Mouse (Mus musculus) heart, embryonic 16.5 days (tissue): ENCODE measurements around the gene Tbl2. TPM values are rescaled to one million over a fixed set of nuclear protein-coding genes. Genes with fewer than 3 reads are reported as not detected.

Experiments
- ATAC-seq: fragments of 200-750 bp; cut with Nextera tagmentation; replicated peaks from 2 replicates; pipeline ENCODE4 v1.8.0; 2017; ENCODE audit warnings: moderate number of reproducible peaks; ENCODE audit not compliant: insufficient read depth, low FRiP score; ENCODE audit errors: extremely low read depth
- H3K27ac ChIP-seq: fragments of 300-500 bp; sonication (generic); 2 replicates; pipeline ENCODE4 v1.5.1; 2014; ENCODE audit warnings: mild to moderate bottlenecking, low read length, control low read depth, moderate library complexity
- H3K27me3 ChIP-seq: fragments of 300-500 bp; sonication (generic); 2 replicates; pipeline ENCODE4 v1.6.1; 2014; ENCODE audit warnings: low read length, mixed read lengths; ENCODE audit not compliant: control insufficient read depth, insufficient read depth
- H3K36me3 ChIP-seq: fragments of 300-500 bp; sonication (generic); 2 replicates; pipeline ENCODE4 v1.6.1; 2014; ENCODE audit not compliant: control insufficient read depth, insufficient read depth
- H3K4me1 ChIP-seq: fragments of 300-500 bp; sonication (generic); 2 replicates; pipeline ENCODE4 v1.6.1; 2014; ENCODE audit warnings: low read length, mixed read lengths; ENCODE audit not compliant: control insufficient read depth, insufficient read depth
- H3K4me2 ChIP-seq: fragments of 300-500 bp; sonication (generic); 2 replicates; pipeline ENCODE4 v1.6.1; 2014; ENCODE audit warnings: low read depth, mild to moderate bottlenecking, control low read depth, low read length
- H3K4me3 ChIP-seq: fragments of 300-500 bp; sonication (generic); 2 replicates; pipeline ENCODE4 v1.5.1; 2014; ENCODE audit warnings: mild to moderate bottlenecking, control low read depth, low read length
- H3K9ac ChIP-seq: fragments of 300-500 bp; sonication (generic); 2 replicates; pipeline ENCODE4 v1.6.1; 2014; ENCODE audit warnings: low read length, control low read depth
- H3K9me3 ChIP-seq: fragments of 300-500 bp; sonication (generic); replicated peaks from 2 replicates; pipeline ENCODE4 v1.6.1; 2016; ENCODE audit warnings: low read length; ENCODE audit not compliant: control insufficient read depth
- WGBS: fragments of 180-500 bp; shearing (Covaris S2); extraction: QIAGEN DNeasy Blood & Tissue Kit; methylation state at CpG from one replicate; pipeline ENCODE4 v1.1.7; 2014; 5-methylcytosine and 5-hydroxymethylcytosine counted together
- polyA plus RNA-seq: library from polyadenylated mRNA; unstranded; fragments of >200 nt; fragmentation: Nextera tagmentation; extraction: Ambion mirVana; gene quantifications from 2 replicates; pipeline ENCODE4 v1.2.1, GENCODE M21; 2015

The Tbl2 gene
- polyA plus RNA-seq, 1 experiment from 2014 or later = 20.3 TPM

DNA sequence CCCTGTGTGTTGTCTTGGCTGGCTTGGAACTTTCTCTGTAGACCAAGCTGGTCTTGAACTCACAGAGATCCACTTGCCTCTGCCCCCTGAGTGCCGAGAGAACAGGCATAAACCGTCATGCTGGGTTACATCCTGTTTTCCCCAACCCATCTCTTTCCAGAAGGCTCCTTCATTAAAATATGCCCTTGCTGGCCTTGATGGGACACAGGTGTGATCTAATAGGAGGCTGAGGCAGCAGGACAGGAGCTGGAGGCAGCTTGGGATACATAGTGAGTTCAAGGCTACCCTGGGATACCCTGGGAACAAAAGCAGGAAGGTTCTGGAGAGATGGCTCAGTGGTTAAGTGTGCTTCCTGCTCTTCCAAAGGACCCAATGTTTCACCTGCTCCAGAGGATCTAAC lies 9.6 kb upstream of the Tbl2 start:
- H3K36me3 ChIP-seq = no peaks in the 10 kb centered on the region
- no peak overlapping the region for H3K4me3 ChIP-seq
- peaks cover 3% of the 10 kb centered on the region; the same call in 1 of the 2 replicates for H3K9me3 ChIP-seq
- H3K9ac ChIP-seq = no peak overlapping the region
- H3K4me2 ChIP-seq = no peak overlapping the region
- H3K4me1 ChIP-seq = no peaks in the 10 kb centered on the region
- ATAC-seq = no peak
- WGBS = 67% methylated on average over 2 of the region's 2 CpGs
- H3K27ac ChIP-seq = no peak overlapping the region
- peaks cover 2% of the 10 kb centered on the region for H3K27me3 ChIP-seq

DNA sequence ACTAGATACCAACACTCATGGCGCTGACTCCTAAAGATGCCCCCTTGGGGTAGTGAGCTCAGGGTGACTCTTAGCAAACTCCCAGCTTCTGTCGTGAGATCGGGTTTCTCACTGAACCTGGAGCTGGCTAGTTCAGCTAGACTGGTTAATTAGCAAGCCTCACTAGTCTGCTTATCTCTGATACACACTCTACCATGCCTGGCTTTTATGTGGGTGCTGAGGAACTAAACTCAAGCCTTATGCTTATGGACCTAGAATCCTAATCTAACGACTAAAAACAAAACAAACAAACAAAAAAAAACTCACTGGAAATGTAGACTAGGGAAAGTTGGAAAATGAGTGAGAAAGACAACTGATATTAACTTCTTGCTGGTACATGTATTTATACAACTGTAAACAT lies 5.0 kb upstream of the Tbl2 start:
- ATAC-seq = no peak
- Histone ChIP-seq H3K36me3 (no peaks in the 10 kb centered on the region), H3K9me3 (no peaks in the 10 kb centered on the region), H3K27ac (no peak overlapping the region), H3K9ac (no peak overlapping the region), H3K27me3 (no peaks in the 10 kb centered on the region), H3K4me1 (peaks cover 6% of the 10 kb centered on the region), H3K4me3 (no peak overlapping the region), H3K4me2 (no peak overlapping the region)
- WGBS = 48% methylated on average over 4 of the region's 4 CpGs

DNA sequence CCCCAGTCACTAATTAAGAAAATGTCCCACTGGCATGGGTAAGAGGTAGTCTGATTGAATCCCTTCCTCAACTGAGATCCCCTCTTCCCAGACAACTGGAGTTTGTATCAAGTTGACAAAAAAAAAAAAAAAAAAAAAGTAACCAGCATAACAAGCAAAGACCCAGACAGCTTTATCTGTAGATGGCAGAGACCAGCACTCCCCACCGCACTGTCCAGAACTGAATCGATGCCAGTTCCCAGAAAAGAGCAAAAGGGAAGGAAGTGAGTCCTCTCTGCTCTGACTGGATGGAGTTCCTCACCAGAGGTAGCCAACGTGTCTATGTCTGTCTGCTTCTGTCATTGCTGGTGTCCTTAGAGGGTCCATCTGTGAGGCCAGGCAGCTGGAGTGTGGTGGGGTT lies 3.9 kb upstream of the Tbl2 start:
- peaks cover 9% of the 10 kb centered on the region for H3K4me1 ChIP-seq
- no peak overlapping the region for H3K9ac ChIP-seq
- no peaks in the 10 kb centered on the region for H3K27me3 ChIP-seq
- no peak for ATAC-seq
- no peak overlapping the region for H3K4me3 ChIP-seq
- WGBS = 53% methylated on average over 3 of the region's 3 CpGs
- no peak overlapping the region for H3K4me2 ChIP-seq
- no peaks in the 10 kb centered on the region for H3K9me3 ChIP-seq
- H3K36me3 ChIP-seq = no peaks in the 10 kb centered on the region
- H3K27ac ChIP-seq = no peak overlapping the region

DNA sequence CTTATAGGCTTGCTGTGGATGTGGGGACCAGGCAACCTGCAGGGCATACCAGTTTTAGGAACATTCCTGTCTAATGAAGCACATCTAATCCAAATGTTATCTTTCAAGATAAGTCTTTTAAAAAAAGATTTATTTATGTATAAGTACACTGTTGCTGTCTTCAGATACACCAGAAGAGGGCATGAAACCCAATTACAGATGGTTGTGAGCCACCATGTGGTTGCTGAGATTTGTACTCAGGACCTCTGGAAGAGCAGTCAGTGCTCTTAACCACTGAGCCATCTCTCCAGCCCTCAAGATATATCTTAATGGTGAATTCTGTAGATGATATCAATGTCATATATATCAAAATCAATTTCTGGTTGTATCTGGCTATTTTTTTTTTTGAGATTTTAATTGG lies 3.5 kb upstream of the Tbl2 start:
- Histone ChIP-seq H3K4me3 (no peak overlapping the region), H3K4me1 (peaks cover 9% of the 10 kb centered on the region), H3K36me3 (no peaks in the 10 kb centered on the region), H3K4me2 (no peak overlapping the region), H3K9me3 (no peaks in the 10 kb centered on the region), H3K9ac (no peak overlapping the region), H3K27me3 (no peaks in the 10 kb centered on the region), H3K27ac (no peak overlapping the region)
- no peak for ATAC-seq

DNA sequence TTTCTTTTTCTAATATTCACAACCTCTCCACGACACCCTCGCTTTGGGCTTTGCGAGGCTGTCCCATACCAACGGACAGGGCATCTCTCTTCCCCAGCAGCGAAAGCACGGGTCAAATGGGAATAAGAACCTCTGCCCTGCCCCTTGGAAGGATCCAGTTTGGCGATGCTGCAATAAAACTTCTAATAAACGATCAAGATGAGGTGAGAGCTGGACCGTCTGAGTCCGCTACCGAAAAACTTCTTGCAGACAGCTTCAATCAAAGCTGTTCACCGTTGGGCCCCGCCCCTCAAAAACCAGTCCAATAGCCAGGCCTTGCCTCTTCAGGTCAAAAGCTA lies 773 bp upstream of the Tbl2 start:
- Histone ChIP-seq H3K4me2 (peak overlapping the region; percentile 76), H3K36me3 (no peaks in the 10 kb centered on the region), H3K9ac (peak overlapping the region; percentile 70), H3K9me3 (no peaks in the 10 kb centered on the region), H3K27ac (peak overlapping the region; percentile 97), H3K4me1 (peaks cover 15% of the 10 kb centered on the region), H3K4me3 (peak overlapping the region; percentile 96), H3K27me3 (no peaks in the 10 kb centered on the region)
- WGBS = under 1% methylated on average over 13 of the region's 13 CpGs
- ATAC-seq = no peak

DNA sequence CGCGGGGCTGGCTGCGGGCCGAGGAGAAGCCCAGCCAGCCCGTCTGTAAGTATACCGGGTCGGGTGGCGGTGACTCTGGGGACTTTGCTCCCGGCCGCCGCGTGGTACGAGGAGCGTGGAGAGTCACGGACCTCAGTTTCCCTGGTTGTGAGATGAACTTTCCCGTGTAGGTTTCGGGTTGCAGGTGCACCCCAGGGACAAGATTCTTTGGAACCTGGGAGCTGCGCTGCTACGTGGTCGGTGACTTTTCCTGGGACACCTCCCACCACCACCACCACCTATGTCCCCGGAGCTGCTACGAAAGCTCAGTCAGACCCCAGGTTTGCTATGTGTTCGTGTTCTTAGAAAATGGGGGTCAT lies 342 bp downstream of the Tbl2 start:
- ATAC-seq = no peak
- no peaks in the 10 kb centered on the region for H3K27me3 ChIP-seq
- peak overlapping the region; percentile 87 for H3K27ac ChIP-seq
- H3K4me2 ChIP-seq = peak overlapping the region; percentile 80
- peaks cover 8% of the 10 kb centered on the region for H3K36me3 ChIP-seq
- H3K9me3 ChIP-seq = no peaks in the 10 kb centered on the region
- H3K4me3 ChIP-seq = peak overlapping the region; percentile 96
- H3K9ac ChIP-seq = peak overlapping the region; percentile 92
- 0% methylated on average over 23 of the region's 23 CpGs for WGBS
- peaks cover 15% of the 10 kb centered on the region for H3K4me1 ChIP-seq

DNA sequence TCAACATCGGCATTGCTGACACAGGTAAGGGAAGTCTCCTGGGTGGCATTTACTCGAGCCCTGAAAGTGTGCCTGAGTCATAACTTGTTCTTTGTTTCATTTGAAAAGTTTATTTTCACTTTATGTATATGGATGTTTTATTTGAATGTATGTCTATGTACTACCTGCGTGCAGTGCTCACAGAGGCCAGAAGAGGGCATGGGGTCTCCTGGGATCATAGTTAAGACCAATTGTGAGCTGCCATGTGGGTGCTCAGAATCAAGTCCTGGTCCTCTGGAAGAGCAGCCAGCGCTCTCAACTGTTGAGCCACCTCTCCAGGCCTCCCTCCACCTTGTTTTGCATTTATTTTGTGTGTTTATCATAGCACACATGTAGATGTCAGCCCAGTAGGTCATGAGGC lies 7.0 kb downstream of the Tbl2 start:
- no peaks in the 10 kb centered on the region for H3K9me3 ChIP-seq
- H3K4me1 ChIP-seq = peaks cover 2% of the 10 kb centered on the region; the same call in 1 of the 2 replicates
- H3K36me3 ChIP-seq = peaks cover 65% of the 10 kb centered on the region
- H3K9ac ChIP-seq = no peak overlapping the region
- no peak overlapping the region for H3K4me3 ChIP-seq
- WGBS = 99% methylated on average over 4 of the region's 4 CpGs
- no peak overlapping the region for H3K27ac ChIP-seq
- no peak overlapping the region for H3K4me2 ChIP-seq
- ATAC-seq = no peak
- H3K27me3 ChIP-seq = no peaks in the 10 kb centered on the region

DNA sequence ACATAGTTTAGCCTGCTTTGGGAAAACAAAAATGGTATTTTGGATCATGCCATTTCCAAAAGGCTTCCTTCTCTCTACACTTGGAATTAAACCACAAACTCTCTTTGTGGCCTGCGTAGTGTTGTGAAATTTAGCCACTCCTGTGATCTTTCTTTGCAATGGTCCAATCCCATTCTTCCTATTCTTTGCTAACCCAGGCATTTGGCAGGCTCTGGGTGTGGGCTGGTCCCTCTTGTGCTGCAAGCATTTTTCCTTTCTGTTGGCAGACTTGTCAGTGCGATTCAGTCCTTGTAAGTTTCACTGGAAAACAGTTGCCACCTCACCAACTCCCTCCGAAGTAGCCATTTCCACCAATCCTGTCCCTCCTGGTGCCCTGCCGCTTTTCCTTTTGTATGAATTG lies 11.8 kb downstream of the Tbl2 start:
- 90% methylated on average over 4 of the region's 4 CpGs for WGBS

DNA sequence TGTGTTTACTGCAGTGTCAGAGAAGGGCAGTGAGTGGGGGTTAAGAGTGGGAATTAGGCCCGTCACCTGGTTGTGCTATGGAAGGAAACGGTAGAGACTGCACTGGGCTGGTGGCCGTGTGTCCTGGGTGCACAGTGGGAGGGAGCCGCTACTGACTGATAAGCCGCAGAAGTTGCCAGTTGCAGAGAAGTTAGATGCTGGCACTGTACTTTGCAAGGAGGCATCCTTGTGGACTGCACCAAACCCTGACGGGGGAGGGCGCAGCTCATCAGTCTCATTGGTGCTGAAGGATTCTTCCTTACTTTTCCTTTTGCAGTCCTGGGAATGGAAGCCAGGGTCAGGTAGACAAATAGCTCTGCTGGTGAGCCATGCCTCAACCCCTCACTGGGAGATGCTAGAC lies 12.2 kb downstream of the Tbl2 start:
- H3K27me3 ChIP-seq = no peaks in the 10 kb centered on the region
- no peak overlapping the region for H3K4me2 ChIP-seq
- ATAC-seq = no peak
- WGBS = 79% methylated on average over 7 of the region's 7 CpGs
- H3K4me1 ChIP-seq = no peaks in the 10 kb centered on the region
- no peak overlapping the region for H3K9ac ChIP-seq
- no peaks in the 10 kb centered on the region for H3K9me3 ChIP-seq
- no peak overlapping the region for H3K4me3 ChIP-seq
- peaks cover 46% of the 10 kb centered on the region for H3K36me3 ChIP-seq
- no peak overlapping the region for H3K27ac ChIP-seq

More for the DNA sequence above, 11.8 kb downstream of the Tbl2 start:
- Histone ChIP-seq H3K4me2 (no peak overlapping the region), H3K27ac (no peak overlapping the region), H3K9me3 (no peaks in the 10 kb centered on the region), H3K9ac (no peak overlapping the region), H3K4me3 (no peak overlapping the region), H3K27me3 (no peaks in the 10 kb centered on the region), H3K36me3 (peaks cover 50% of the 10 kb centered on the region), H3K4me1 (no peaks in the 10 kb centered on the region)
- ATAC-seq = no peak

DNA sequence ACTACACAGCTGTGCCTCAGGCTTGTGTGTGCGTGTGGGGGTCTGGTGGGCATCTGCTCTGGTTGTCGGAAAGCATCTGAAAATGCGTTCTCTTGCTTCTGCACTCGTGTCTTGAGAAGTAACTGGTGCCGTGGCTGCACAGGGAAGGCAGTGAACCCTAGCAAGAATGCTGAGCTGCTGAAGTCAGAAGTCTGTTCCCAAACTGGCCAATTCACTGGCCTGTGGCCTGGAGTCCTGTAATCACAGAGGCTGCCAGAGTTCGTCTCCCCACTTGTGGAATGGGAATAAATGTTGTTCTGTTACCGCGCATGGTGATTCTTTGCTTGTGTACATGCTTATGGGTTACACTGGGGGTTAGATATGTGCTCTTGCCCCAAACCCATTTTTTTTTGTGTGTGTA lies 12.9 kb downstream of the Tbl2 start:
- no peak overlapping the region for H3K27ac ChIP-seq

More for the DNA sequence above, 12.9 kb downstream of the Tbl2 start:
- ATAC-seq = no peak
- no peak overlapping the region for H3K4me2 ChIP-seq
- peaks cover 42% of the 10 kb centered on the region for H3K36me3 ChIP-seq
- H3K4me3 ChIP-seq = no peak overlapping the region
- no peak overlapping the region for H3K9ac ChIP-seq
- no peaks in the 10 kb centered on the region for H3K4me1 ChIP-seq
- no peaks in the 10 kb centered on the region for H3K27me3 ChIP-seq
- 95% methylated on average over 8 of the region's 8 CpGs for WGBS
- no peaks in the 10 kb centered on the region for H3K9me3 ChIP-seq
